Mouse (Mus musculus): ENCODE measurements around the gene Cenpe. TPM values are rescaled to one million over a fixed set of nuclear protein-coding genes. Genes with fewer than 3 reads are reported as not detected.

Gene Cenpe
- polyA plus RNA-seq, 1 experiment, result 3.3 TPM

DNA sequence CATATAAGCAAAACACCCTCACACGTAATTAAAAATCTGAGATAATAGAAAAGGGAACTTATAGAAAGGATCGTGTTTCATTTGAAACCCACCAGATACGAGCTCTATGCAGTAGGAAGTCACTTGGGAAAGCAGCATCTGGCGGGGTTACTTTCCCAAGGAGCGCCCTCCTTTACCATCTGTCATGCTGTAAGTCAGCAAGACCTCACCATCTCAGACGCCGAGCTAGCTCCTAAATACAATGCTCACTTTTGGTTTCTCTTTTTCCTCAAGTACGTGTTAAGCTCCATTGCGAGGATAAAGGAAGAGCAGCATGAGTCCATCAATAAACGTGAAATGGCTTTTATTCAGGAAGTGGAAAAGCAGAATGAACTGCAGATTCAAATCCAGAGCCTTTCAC, 46.6 kb downstream of the Cenpe start:
- no peak overlapping the region for H3ac ChIP-seq (ENCODE audit: control insufficient read depth, insufficient read length)
- no peak overlapping the region for H3K4me2 ChIP-seq (ENCODE audit: low read depth)
- peaks cover 30% of the 10 kb centered on the region for H3K36me3 ChIP-seq (ENCODE audit: control insufficient read depth, insufficient read depth)
- TF ChIP-seq TCF3 (IDR thresholded peaks at IDR 0.05; ENCODE audit: insufficient read length, low read depth), result no peak
- no peak for TF ChIP-seq TCF12 (IDR thresholded peaks at IDR 0.05; ENCODE audit: insufficient read depth, poor library complexity, severe bottlenecking)
- TF ChIP-seq USF1 (IDR thresholded peaks at IDR 0.05; ENCODE audit: low read depth), result no peak
- no peak for TF ChIP-seq MAX (IDR thresholded peaks at IDR 0.05; ENCODE audit: low read depth)
- no peak for TF ChIP-seq SRF (IDR thresholded peaks at IDR 0.05; ENCODE audit: control insufficient read depth, insufficient read length, low read depth)
- no peak for TF ChIP-seq MYOD1 (IDR thresholded peaks at IDR 0.05; ENCODE audit: control insufficient read depth in 1 of 3, insufficient read length in 2 of 3, low read depth in 2 of 3)
- no peak for TF ChIP-seq REST (IDR thresholded peaks at IDR 0.05; ENCODE audit: insufficient read depth, insufficient read length)
- TF ChIP-seq CEBPB (IDR thresholded peaks at IDR 0.05; ENCODE audit: insufficient read depth, poor library complexity, severe bottlenecking), result no peak
- TF ChIP-seq MYOG (IDR thresholded peaks at IDR 0.05; ENCODE audit: control insufficient read depth in 1 of 3, insufficient read depth in 1 of 3, insufficient read length in 2 of 3, low read depth in 2 of 3), result no peak
- no peak for TF ChIP-seq POLR2A (IDR thresholded peaks at IDR 0.05; ENCODE audit: insufficient read length, low read depth)
- TF ChIP-seq POLR2AphosphoS2 (IDR thresholded peaks at IDR 0.05; ENCODE audit: insufficient read length, low read depth), result no peak
- TF ChIP-seq E2F4 (IDR thresholded peaks at IDR 0.05; ENCODE audit: insufficient read depth), result no peak
- H3K4me3 ChIP-seq, result no peak overlapping the region
- H3K79me2 ChIP-seq (ENCODE audit: control insufficient read depth, insufficient read depth), result no peaks in the 10 kb centered on the region
- no peaks in the 10 kb centered on the region for H3K27me3 ChIP-seq (ENCODE audit: control insufficient read depth, insufficient read depth, insufficient read length)

DNA sequence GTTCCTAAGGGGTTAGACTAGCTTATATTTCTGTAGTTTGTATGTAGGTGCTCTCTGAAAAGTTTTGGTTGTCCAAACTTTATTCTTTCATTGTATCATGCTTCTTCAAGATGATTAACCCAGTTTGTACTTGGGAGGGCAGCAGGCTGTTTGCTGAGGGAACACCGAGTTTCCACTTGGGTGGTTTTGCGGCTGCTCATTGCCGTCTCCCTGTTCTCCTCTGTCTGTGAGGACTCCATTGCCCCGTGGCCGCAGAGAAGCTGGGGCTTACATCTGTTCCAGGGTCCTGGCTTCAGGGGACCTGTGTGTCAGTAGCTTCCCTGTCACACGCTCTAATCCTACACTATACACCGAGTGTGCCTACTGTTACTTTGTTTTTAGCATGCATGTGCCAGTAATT, 47.9 kb downstream of the Cenpe start:
- no peak for TF ChIP-seq MYOG (IDR thresholded peaks at IDR 0.05; ENCODE audit: control insufficient read depth in 1 of 3, insufficient read depth in 1 of 3, insufficient read length in 2 of 3, low read depth in 2 of 3)
- TF ChIP-seq POLR2A (IDR thresholded peaks at IDR 0.05; ENCODE audit: insufficient read length, low read depth), result no peak
- TF ChIP-seq MYOD1 (IDR thresholded peaks at IDR 0.05; ENCODE audit: control insufficient read depth in 1 of 3, insufficient read length in 2 of 3, low read depth in 2 of 3), result no peak
- TF ChIP-seq POLR2AphosphoS2 (IDR thresholded peaks at IDR 0.05; ENCODE audit: insufficient read length, low read depth), result no peak
- no peak for TF ChIP-seq TCF12 (IDR thresholded peaks at IDR 0.05; ENCODE audit: insufficient read depth, poor library complexity, severe bottlenecking)

DNA sequence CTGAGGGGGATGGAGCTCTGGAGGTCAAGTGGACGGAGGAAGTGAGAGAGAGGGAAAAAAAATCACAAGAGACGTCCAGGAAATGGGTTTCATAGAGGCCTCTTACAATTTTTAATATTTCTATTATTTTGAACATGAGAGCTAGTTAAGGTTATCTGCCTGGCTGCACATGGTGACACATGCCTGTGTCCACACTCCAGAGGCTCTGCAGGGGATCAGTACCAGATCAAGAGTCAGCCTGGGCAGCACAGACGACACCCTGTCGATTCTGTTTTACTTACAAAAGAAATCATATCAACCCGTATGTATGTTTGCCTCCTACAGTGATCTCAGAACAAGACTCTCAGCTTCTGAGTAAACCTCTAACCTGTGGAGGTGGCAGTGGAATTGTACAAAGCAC, 56.3 kb downstream of the Cenpe start:
- no peaks in the 10 kb centered on the region for H3K27me3 ChIP-seq (ENCODE audit: control insufficient read depth, insufficient read depth, insufficient read length)
- TF ChIP-seq USF1 (IDR thresholded peaks at IDR 0.05; ENCODE audit: low read depth) (no peak), TCF12 (IDR thresholded peaks at IDR 0.05; ENCODE audit: insufficient read depth, poor library complexity, severe bottlenecking) (no peak), E2F4 (IDR thresholded peaks at IDR 0.05; ENCODE audit: insufficient read depth) (no peak), MAX (IDR thresholded peaks at IDR 0.05; ENCODE audit: low read depth) (no peak), TCF3 (IDR thresholded peaks at IDR 0.05; ENCODE audit: insufficient read length, low read depth) (no peak), POLR2A (IDR thresholded peaks at IDR 0.05; ENCODE audit: insufficient read length, low read depth) (no peak), MYOG (IDR thresholded peaks at IDR 0.05; ENCODE audit: control insufficient read depth in 1 of 3, insufficient read depth in 1 of 3, insufficient read length in 2 of 3, low read depth in 2 of 3) (no peak), SRF (IDR thresholded peaks at IDR 0.05; ENCODE audit: control insufficient read depth, insufficient read length, low read depth) (no peak), MYOD1 (IDR thresholded peaks at IDR 0.05; ENCODE audit: control insufficient read depth in 1 of 3, insufficient read length in 2 of 3, low read depth in 2 of 3) (no peak), REST (IDR thresholded peaks at IDR 0.05; ENCODE audit: insufficient read depth, insufficient read length) (no peak), POLR2AphosphoS2 (IDR thresholded peaks at IDR 0.05; ENCODE audit: insufficient read length, low read depth) (no peak), CEBPB (IDR thresholded peaks at IDR 0.05; ENCODE audit: insufficient read depth, poor library complexity, severe bottlenecking) (no peak)
- no peak overlapping the region for H3K4me3 ChIP-seq
- H3K4me2 ChIP-seq (ENCODE audit: low read depth), result no peak overlapping the region
- no peak overlapping the region for H3ac ChIP-seq (ENCODE audit: control insufficient read depth, insufficient read length)
- H3K79me2 ChIP-seq (ENCODE audit: control insufficient read depth, insufficient read depth), result no peaks in the 10 kb centered on the region
- peaks cover 28% of the 10 kb centered on the region for H3K36me3 ChIP-seq (ENCODE audit: control insufficient read depth, insufficient read depth)

More for the DNA sequence above, 47.9 kb downstream of the Cenpe start:
- Histone ChIP-seq H3ac (ENCODE audit: control insufficient read depth, insufficient read length) (no peak overlapping the region), H3K4me3 (no peak overlapping the region), H3K27me3 (ENCODE audit: control insufficient read depth, insufficient read depth, insufficient read length) (no peaks in the 10 kb centered on the region), H3K36me3 (ENCODE audit: control insufficient read depth, insufficient read depth) (peaks cover 35% of the 10 kb centered on the region), H3K79me2 (ENCODE audit: control insufficient read depth, insufficient read depth) (no peaks in the 10 kb centered on the region), H3K4me2 (ENCODE audit: low read depth) (no peak overlapping the region)

DNA sequence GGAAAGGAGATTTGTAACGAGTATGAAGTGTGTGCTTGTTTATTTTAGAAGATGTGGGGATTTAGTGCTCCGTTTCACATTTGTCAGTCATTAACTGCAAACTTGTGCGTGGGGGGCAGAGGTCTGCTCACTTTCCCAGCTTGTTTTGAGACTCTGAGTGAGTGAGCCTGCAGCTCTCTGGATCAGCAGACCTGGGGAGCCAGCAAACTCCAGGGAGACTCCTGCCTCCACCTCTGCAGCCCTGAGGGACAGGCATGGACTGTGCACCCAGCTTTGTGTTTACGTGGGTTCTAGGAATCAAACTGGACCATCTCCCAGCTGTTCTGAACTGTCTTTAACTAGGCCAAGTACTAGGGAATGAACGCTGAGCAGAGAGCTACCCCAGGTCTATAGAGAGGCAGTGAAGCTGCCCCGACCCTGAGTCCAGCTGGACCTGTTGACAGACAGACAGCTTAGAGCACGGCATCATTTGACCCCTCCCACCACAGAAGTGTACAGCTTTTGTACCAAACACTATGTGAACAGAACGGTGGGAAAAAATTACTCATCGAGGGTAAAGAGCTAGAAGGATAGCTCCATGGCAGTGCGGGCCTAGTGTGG, 57.2 kb downstream of the Cenpe start:
- H3ac ChIP-seq (ENCODE audit: control insufficient read depth, insufficient read length), result no peak overlapping the region
- no peak overlapping the region for H3K4me2 ChIP-seq (ENCODE audit: low read depth)
- H3K27me3 ChIP-seq (ENCODE audit: control insufficient read depth, insufficient read depth, insufficient read length), result no peaks in the 10 kb centered on the region
- H3K36me3 ChIP-seq (ENCODE audit: control insufficient read depth, insufficient read depth), result peaks cover 28% of the 10 kb centered on the region
- no peaks in the 10 kb centered on the region for H3K79me2 ChIP-seq (ENCODE audit: control insufficient read depth, insufficient read depth)
- H3K4me3 ChIP-seq, result no peak overlapping the region
- no peak for TF ChIP-seq MYOD1 (IDR thresholded peaks at IDR 0.05; ENCODE audit: control insufficient read depth in 1 of 3, insufficient read length in 2 of 3, low read depth in 2 of 3)
- no peak for TF ChIP-seq TCF3 (IDR thresholded peaks at IDR 0.05; ENCODE audit: insufficient read length, low read depth)
- no peak for TF ChIP-seq MAX (IDR thresholded peaks at IDR 0.05; ENCODE audit: low read depth)
- TF ChIP-seq E2F4 (IDR thresholded peaks at IDR 0.05; ENCODE audit: insufficient read depth), result no peak
- no peak for TF ChIP-seq REST (IDR thresholded peaks at IDR 0.05; ENCODE audit: insufficient read depth, insufficient read length)
- TF ChIP-seq SRF (IDR thresholded peaks at IDR 0.05; ENCODE audit: control insufficient read depth, insufficient read length, low read depth), result no peak
- TF ChIP-seq USF1 (IDR thresholded peaks at IDR 0.05; ENCODE audit: low read depth), result no peak
- no peak for TF ChIP-seq MYOG (IDR thresholded peaks at IDR 0.05; ENCODE audit: control insufficient read depth in 1 of 3, insufficient read depth in 1 of 3, insufficient read length in 2 of 3, low read depth in 2 of 3)
- TF ChIP-seq POLR2AphosphoS2 (IDR thresholded peaks at IDR 0.05; ENCODE audit: insufficient read length, low read depth), result no peak
- TF ChIP-seq POLR2A (IDR thresholded peaks at IDR 0.05; ENCODE audit: insufficient read length, low read depth), result no peak
